Mouse (Mus musculus) kidney, postnatal 4 days (tissue): Measurements from ENCODE around the gene Rapgef1.
"Not testable (repeated sequence)": the region's sequence is repeated elsewhere in the genome, so short reads cannot be mapped to it uniquely, and the experiment has no call there.

Source experiments
- DNase-seq, 2 experiments: peaks; one replicate each; pipeline ENCODE4 v3.0.0; 2021; ENCODE audit warnings: mixed read lengths in 2 of 2

Gene Rapgef1

GRCm38 (mm10) chr2:29708209-29708608 is 88.7 kb downstream of the Rapgef1 start:
- DNase-seq = not testable (repeated sequence)

GRCm38 (mm10) chr2:29711038-29711437 is 91.5 kb downstream of the Rapgef1 start:
- no peak for DNase-seq

- no peak for DNase-seq
These were observed 92.4 kb downstream of the Rapgef1 start for GRCm38 (mm10) chr2:29711877-29712276.

GRCm38 (mm10) chr2:29713501-29713900 is 94.0 kb downstream of the Rapgef1 start:
- no peak for DNase-seq

- no peak for DNase-seq
These were observed 94.6 kb downstream of the Rapgef1 start for GRCm38 (mm10) chr2:29714127-29714526.

GRCm38 (mm10) chr2:29716143-29716542 is 96.6 kb downstream of the Rapgef1 start:
- DNase-seq = no peak

GRCm38 (mm10) chr2:29716691-29717090 is 97.2 kb downstream of the Rapgef1 start:
- DNase-seq = peak; percentile 66 to 77

GRCm38 (mm10) chr2:29718581-29718980 is 99.1 kb downstream of the Rapgef1 start:
- no peak for DNase-seq

GRCm38 (mm10) chr2:29723132-29723531 is 103.6 kb downstream of the Rapgef1 start:
- no peak for DNase-seq

GRCm38 (mm10) chr2:29724664-29725365 is 105.3 kb downstream of the Rapgef1 start:
- no peak for DNase-seq

- DNase-seq = no peak
These were observed 110.0 kb downstream of the Rapgef1 start for GRCm38 (mm10) chr2:29729500-29729899.

- peak; percentile 73 to 80 for DNase-seq
These were observed 112.0 kb downstream of the Rapgef1 start for GRCm38 (mm10) chr2:29731545-29731944.

GRCm38 (mm10) chr2:29732559-29732958 is 113.0 kb downstream of the Rapgef1 start:
- no peak for DNase-seq

GRCm38 (mm10) chr2:29733348-29733747 is 113.8 kb downstream of the Rapgef1 start:
- no peak for DNase-seq

GRCm38 (mm10) chr2:29735708-29736107 is 116.2 kb downstream of the Rapgef1 start:
- DNase-seq = peak in 1 of 2 experiments; percentile 27

GRCm38 (mm10) chr2:29737209-29737925 is 117.8 kb downstream of the Rapgef1 start:
- DNase-seq = no peak

GRCm38 (mm10) chr2:29738799-29739198 is 119.3 kb downstream of the Rapgef1 start:
- no peak for DNase-seq

- DNase-seq = peak; percentile 39 to 52
These were observed 119.8 kb downstream of the Rapgef1 start for GRCm38 (mm10) chr2:29739368-29739767.

GRCm38 (mm10) chr2:29741207-29741606 is 121.7 kb downstream of the Rapgef1 start:
- no peak for DNase-seq

GRCm38 (mm10) chr2:29744256-29744655 is 124.7 kb downstream of the Rapgef1 start:
- DNase-seq = no peak

GRCm38 (mm10) chr2:29747188-29747782 is 127.8 kb downstream of the Rapgef1 start:
- DNase-seq = peak; percentile 25 to 44

- DNase-seq = peak; percentile 55 to 64
These were observed 128.3 kb downstream of the Rapgef1 start for GRCm38 (mm10) chr2:29747852-29748251.

GRCm38 (mm10) chr2:29748499-29748898 is 129.0 kb downstream of the Rapgef1 start:
- DNase-seq = no peak

GRCm38 (mm10) chr2:29751497-29751896 is 132.0 kb downstream of the Rapgef1 start, which contains the start of gene Gm13420:
TSS of gene Gm13420 (minus strand) at chr2:29751685.
- DNase-seq = peak; percentile 77 to 88
